Mouse (Mus musculus): ENCODE measurements around the gene Ttc34. TPM values are rescaled to one million over a fixed set of nuclear protein-coding genes. Genes with fewer than 3 reads are reported as not detected.

Gene Ttc34
- polyA plus RNA-seq, 1 experiment from 2014 or later = not detected

DNA sequence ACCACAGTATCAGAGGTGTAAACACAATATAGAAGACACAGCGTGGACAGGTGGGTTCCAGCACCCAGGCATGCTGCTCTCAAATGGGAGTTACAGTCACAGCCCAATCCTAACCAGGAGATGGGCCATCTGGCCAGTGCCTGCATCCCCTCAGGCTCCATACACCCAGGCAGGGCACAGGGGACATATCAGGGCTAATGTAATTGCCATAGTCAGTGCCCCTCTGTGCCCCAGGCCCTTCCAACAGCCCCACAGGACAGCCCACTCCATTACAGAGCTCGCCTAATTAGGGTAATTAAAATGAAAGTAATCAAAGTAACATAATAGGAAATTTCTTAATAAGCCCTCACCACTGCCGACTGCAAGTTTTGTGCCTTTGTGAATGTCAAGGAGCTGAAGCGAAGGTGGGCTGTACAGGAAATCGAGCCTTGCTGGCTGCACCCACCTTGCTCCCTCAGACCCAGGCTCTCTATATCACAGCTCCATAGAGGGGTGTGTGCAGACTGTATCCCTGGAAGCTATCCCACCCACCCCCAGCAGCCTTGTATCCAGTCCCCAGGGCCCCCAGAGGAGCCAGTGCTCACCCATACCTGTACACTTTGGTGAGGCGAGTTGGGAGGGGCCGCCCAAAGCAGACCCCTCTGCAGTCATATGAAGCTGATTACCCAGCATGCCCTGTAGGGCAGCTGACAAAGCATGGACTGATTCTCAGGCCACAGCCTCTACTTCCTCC is 910 bp upstream of the Ttc34 start:
- Histone ChIP-seq H3K9ac (no peak overlapping the region), H3K4me3 (no peak overlapping the region), H3K9me3 (replicated peaks) (no peaks in the 10 kb centered on the region), H3K4me1 (no peaks in the 10 kb centered on the region), H3K27ac (no peak overlapping the region), H3K36me3 (no peaks in the 10 kb centered on the region), H3K27me3 (replicated peaks) (peaks cover 11% of the 10 kb centered on the region), H3K4me2 (no peak overlapping the region)
- 57% methylated on average over 7 of the region's 7 CpGs for WGBS (ENCODE audit: insufficient replicate concordance)
- ATAC-seq = no peak

DNA sequence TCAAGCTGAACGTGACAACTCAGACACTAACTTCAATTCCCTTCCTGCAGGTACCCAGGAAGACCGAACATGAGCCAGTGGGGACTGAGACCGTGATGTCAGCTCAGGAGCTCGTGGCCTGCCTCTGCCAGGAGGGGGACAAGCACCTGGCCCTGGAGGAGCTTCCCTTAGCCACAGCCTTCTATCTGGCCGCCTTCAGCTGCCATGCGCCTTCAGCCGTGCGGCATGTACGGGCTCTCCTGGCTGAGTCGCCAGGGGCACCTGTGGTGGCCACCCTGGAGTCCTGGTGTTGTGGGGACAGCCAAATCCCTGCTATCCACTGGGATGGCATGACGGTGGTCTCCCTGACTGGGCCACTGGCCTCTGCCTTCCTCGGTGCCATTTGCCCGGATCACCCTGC is 1.5 kb downstream of the Ttc34 start:
- no peak overlapping the region for H3K4me2 ChIP-seq
- 0 out of 2 replicates have a peak, but pooled peaks have one; percentile 8 for ATAC-seq
- H3K4me3 ChIP-seq = no peak overlapping the region
- peaks cover 7% of the 10 kb centered on the region for H3K27me3 ChIP-seq (replicated peaks)
- no peaks in the 10 kb centered on the region for H3K4me1 ChIP-seq
- H3K9me3 ChIP-seq (replicated peaks) = no peaks in the 10 kb centered on the region
- WGBS (ENCODE audit: insufficient replicate concordance) = 74% methylated on average over 13 of the region's 13 CpGs
- H3K36me3 ChIP-seq = no peaks in the 10 kb centered on the region
- no peak overlapping the region for H3K9ac ChIP-seq
- no peak overlapping the region for H3K27ac ChIP-seq

DNA sequence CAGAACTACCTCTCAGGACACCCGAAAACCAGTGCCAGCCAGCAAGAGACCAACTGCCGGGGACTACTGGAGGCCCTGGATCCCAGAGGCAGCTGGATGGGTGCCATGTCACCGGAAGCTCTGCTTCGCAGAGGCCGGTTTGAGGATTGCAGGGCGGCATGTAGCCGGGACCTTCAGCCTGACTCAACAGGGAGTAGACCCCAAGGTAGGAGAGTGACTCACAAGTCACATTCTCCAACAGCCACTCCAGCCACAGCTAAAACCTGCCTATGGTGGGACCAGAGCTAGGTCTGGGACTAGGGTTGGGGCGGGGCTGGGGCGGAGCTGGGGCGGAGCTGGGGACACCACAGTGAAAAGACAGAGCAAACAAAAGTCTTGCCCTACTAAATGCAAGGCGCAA is 2.1 kb downstream of the Ttc34 start:
- Histone ChIP-seq H3K27ac (no peak overlapping the region), H3K9me3 (replicated peaks) (no peaks in the 10 kb centered on the region), H3K36me3 (no peaks in the 10 kb centered on the region), H3K4me3 (no peak overlapping the region), H3K4me1 (no peaks in the 10 kb centered on the region), H3K9ac (no peak overlapping the region), H3K27me3 (replicated peaks) (peaks cover 7% of the 10 kb centered on the region), H3K4me2 (no peak overlapping the region)
- ATAC-seq = no peak
- WGBS (ENCODE audit: insufficient replicate concordance) = 49% methylated on average over 11 of the region's 11 CpGs

DNA sequence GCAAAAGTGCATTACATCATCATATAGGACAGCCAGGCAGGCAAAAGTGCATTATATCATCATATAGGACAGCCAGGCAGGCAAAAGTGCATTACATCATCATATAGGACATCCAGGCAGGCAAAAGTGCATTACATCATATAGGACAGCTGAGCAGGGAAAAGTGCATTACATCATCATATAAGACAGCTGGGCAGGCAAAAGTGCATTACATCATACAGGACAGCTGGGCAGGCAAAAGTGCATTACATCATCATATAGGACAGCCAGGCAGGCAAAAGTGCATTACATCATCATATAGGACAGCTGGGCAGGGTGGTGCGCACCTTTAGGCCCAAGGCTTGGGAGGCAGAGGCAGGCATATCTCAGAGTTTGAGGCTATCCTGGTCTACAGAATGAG is 15.4 kb downstream of the Ttc34 start:
- Histone ChIP-seq H3K9me3 (replicated peaks) (0 out of 2 replicates have a peak, but pooled peaks cover 3% of the 10 kb centered on the region), H3K4me3 (no peak overlapping the region), H3K4me1 (peaks cover 9% of the 10 kb centered on the region; the same call in 1 of the 2 replicates), H3K9ac (no peak overlapping the region), H3K27ac (no peak overlapping the region), H3K4me2 (no peak overlapping the region), H3K36me3 (no peaks in the 10 kb centered on the region), H3K27me3 (replicated peaks) (peaks cover 42% of the 10 kb centered on the region)
- WGBS (ENCODE audit: insufficient replicate concordance) = 67% methylated on average over 1 of the region's 1 CpGs
- ATAC-seq = no peak

DNA sequence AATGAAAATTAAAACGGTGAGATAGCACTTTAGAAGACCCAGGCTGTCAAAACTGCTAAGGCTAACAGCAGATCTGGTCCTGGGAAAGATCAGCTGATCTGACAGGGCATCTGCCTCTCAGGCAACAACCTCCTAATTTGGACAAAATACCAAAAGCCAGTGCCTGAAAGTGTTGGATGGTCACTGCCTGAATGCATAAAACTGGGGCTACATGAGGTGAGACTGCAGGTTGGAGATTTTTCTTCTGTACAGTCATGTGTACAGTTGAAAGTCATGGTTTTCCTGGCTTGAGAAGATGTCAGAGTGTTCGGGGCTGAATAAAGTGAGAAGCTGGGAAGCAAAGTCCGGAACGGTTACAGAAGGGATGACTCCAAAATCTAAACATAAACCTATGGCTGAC is 16.6 kb downstream of the Ttc34 start:
- Histone ChIP-seq H3K27me3 (replicated peaks) (peaks cover 54% of the 10 kb centered on the region), H3K9ac (no peak overlapping the region), H3K4me3 (no peak overlapping the region), H3K4me1 (peaks cover 9% of the 10 kb centered on the region; the same call in 1 of the 2 replicates), H3K27ac (no peak overlapping the region), H3K9me3 (replicated peaks) (0 out of 2 replicates have a peak, but pooled peaks cover 3% of the 10 kb centered on the region), H3K36me3 (no peaks in the 10 kb centered on the region), H3K4me2 (no peak overlapping the region)
- no peak for ATAC-seq
- WGBS (ENCODE audit: insufficient replicate concordance) = 59% methylated on average over 4 of the region's 4 CpGs

DNA sequence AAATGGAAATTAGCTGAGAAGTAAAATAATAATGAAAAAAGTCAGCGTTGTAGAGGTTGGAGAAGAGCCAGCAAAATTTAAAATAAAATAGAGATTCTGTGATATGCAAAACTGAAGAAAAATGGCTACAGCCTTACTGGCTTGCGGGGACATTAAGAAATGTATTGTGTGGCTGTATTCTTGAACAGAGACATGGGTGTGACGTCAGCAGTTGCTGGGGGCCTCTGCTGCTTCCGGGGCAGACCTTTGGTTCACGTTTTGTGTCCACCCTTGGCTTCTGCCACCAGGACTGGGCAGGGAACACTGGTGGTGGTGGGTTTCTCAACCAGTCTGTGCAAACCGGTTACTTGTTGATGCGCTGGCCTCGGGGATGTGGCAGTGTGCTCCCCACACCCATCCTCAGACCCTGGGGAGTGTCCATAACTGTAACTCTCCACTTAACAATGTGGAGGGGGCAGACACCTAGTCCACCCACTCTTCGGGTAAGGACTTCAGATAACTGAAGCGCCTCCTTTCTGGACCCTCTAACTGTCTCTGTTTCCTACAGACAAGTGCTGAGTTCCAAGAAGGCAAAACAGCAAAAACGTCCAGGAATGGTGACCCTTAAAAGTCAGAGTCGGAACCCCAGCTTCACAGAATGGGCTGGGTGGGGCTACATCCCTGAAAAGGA is 17.6 kb downstream of the Ttc34 start:
- Histone ChIP-seq H3K9me3 (replicated peaks) (0 out of 2 replicates have a peak, but pooled peaks cover 3% of the 10 kb centered on the region), H3K9ac (no peak overlapping the region), H3K36me3 (no peaks in the 10 kb centered on the region), H3K4me3 (no peak overlapping the region), H3K27me3 (replicated peaks) (peaks cover 63% of the 10 kb centered on the region), H3K4me2 (no peak overlapping the region), H3K4me1 (peaks cover 9% of the 10 kb centered on the region; the same call in 1 of the 2 replicates), H3K27ac (no peak overlapping the region)
- no peak for ATAC-seq
- 46% methylated on average over 12 of the region's 12 CpGs for WGBS (ENCODE audit: insufficient replicate concordance)

DNA sequence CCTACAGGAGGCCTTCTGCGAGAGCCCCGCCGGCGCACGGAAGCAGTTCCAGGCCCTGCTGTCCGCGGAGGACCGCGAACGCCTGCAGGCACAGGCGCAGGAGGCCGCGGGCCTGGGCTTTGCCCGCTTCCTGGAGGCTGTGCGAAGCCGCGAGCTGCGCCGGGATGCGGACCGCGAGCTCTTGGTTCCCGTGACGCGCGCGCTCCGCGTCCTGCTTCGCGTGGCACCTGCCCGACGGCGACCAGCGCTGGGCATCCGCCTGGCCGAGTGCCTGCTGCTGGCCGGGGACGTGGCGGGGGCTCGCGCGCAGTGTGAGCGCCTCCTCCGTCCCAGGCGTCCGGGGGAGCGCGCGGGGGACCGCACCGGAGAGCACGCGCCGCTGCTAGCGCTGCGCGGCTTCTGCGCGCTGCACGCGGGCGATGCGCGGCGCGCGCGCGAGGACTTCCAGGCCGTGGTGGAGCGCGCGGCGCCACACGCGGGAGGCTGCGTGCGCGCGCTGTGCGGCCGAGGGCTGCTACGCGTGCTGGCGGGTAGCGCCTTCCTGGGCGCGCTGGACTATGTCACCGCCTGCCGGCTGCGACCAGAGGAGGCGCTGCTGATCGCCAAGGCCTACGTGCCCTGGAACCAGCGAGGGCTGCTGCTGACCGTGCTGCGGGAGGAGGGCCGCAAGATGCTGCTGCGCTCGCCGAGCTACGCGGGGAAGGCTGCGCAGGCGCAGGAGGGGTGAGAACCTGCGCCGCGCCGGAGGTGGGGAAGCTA is 18.6 kb downstream of the Ttc34 start:
- peaks cover 73% of the 10 kb centered on the region for H3K27me3 ChIP-seq (replicated peaks)
- WGBS (ENCODE audit: insufficient replicate concordance) = 2% methylated on average over 105 of the region's 110 CpGs
- H3K4me2 ChIP-seq = peak overlapping the region; percentile 66
- no peaks in the 10 kb centered on the region for H3K36me3 ChIP-seq
- H3K9ac ChIP-seq = no peak overlapping the region
- H3K4me3 ChIP-seq = peak overlapping the region; percentile 45
- H3K9me3 ChIP-seq (replicated peaks) = 0 out of 2 replicates have a peak, but pooled peaks cover 3% of the 10 kb centered on the region
- 0 out of 2 replicates have a peak, but pooled peaks have one; percentile 53 for ATAC-seq
- H3K4me1 ChIP-seq = peaks cover 9% of the 10 kb centered on the region; the same call in 1 of the 2 replicates
- H3K27ac ChIP-seq = no peak overlapping the region

DNA sequence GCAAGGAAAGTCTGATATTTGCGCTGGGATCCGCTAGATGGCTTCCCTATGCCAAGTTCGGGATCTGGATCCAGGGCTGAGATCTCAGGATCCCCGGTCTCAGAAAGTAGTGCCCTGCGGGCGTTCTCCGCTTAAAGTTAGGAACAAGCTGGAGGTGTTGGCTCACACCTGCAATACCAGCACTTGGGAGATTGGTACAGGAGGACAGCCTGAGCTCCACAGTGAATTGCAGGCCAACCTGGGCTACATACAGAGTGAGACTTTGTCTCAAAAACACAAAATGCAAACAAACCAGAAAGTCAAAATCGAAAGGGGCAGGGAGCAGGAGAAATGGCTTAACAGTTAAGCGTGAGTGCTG is 19.2 kb downstream of the Ttc34 start:
- peaks cover 78% of the 10 kb centered on the region for H3K27me3 ChIP-seq (replicated peaks)
- H3K4me3 ChIP-seq = peak overlapping the region; percentile 45
- H3K36me3 ChIP-seq = no peaks in the 10 kb centered on the region
- H3K9me3 ChIP-seq (replicated peaks) = 0 out of 2 replicates have a peak, but pooled peaks cover 3% of the 10 kb centered on the region
- 19% methylated on average over 9 of the region's 9 CpGs for WGBS (ENCODE audit: insufficient replicate concordance)
- H3K27ac ChIP-seq = no peak overlapping the region
- no peak overlapping the region for H3K9ac ChIP-seq
- H3K4me2 ChIP-seq = peak overlapping the region; percentile 66
- no peak for ATAC-seq
- peaks cover 9% of the 10 kb centered on the region; the same call in 1 of the 2 replicates for H3K4me1 ChIP-seq

DNA sequence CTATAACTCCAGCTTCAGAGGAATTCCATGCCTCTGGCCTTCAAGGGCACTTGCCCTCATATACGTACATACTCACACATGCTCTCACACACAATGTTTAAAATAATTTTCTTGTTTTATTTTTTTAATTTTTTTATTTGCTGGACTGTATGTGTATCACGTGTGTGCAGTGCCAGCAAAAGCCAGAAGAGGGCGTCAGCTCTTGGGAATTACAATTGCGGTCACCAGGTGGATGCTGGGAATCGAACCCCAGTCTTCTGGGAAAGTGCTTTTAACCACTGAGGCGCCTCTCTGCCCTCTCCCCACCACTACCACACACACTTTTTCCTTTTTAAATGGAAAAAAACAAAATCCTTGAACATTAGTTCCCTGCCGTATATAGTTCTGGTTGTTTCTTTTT is 19.6 kb downstream of the Ttc34 start:
- 68% methylated on average over 7 of the region's 7 CpGs for WGBS (ENCODE audit: insufficient replicate concordance)
- 0 out of 2 replicates have a peak overlapping the region, but pooled peaks have one; percentile 45 for H3K4me3 ChIP-seq

DNA sequence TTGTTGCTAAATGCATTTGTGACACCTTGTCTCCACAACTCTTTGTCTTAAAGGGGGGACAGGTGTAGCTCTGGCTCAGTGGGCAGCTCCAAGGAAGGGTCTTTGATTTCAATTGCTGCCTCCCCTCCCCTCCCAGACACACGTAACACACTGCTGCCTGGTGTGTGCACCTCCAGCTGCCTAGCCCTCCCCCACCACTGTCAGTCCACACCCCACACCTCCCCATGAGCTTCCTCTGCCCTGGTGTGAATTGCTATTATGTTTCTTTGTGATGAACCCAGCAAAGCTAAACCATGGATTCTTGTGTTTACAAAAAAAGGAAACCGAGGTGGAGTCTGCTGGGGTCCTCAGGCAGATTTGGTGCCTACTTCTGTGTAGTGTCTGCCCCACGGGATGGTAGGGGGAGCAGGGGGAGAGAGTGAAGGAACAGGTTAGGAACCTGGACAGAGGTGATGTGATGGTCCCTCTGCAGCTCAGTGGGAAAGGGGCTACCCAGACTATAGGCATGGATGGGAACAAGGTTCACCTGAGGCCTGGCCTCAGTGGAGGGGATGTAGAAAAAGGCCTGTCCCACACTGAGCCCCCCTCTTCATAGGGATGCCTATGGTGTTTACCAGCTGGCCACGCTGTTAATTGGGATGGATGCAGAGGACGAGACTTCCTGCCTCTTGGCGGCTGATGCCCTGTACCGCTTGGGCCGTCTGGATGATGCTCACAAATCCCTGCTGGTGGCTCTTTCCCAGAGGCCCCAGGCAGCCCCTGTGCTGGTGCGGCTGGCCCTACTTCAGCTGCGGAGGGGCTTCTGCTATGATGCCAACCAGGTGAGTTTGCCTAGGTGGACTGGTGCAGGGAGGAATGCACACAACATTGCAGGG is 20.3 kb downstream of the Ttc34 start:
- no peaks in the 10 kb centered on the region for H3K36me3 ChIP-seq
- ATAC-seq = no peak
- H3K27me3 ChIP-seq (replicated peaks) = peaks cover 87% of the 10 kb centered on the region
- no peak overlapping the region for H3K4me2 ChIP-seq
- H3K9ac ChIP-seq = no peak overlapping the region
- H3K27ac ChIP-seq = no peak overlapping the region
- H3K4me3 ChIP-seq = no peak overlapping the region
- WGBS (ENCODE audit: insufficient replicate concordance) = 58% methylated on average over 10 of the region's 10 CpGs
- 0 out of 2 replicates have a peak, but pooled peaks cover 3% of the 10 kb centered on the region for H3K9me3 ChIP-seq (replicated peaks)
- H3K4me1 ChIP-seq = peaks cover 9% of the 10 kb centered on the region; the same call in 1 of the 2 replicates

More for the DNA sequence above, 19.6 kb downstream of the Ttc34 start:
- no peak overlapping the region; the same call in 1 of the 2 replicates for H3K4me2 ChIP-seq
- 0 out of 2 replicates have a peak, but pooled peaks cover 3% of the 10 kb centered on the region for H3K9me3 ChIP-seq (replicated peaks)
- H3K36me3 ChIP-seq = no peaks in the 10 kb centered on the region
- no peak overlapping the region for H3K9ac ChIP-seq
- peaks cover 9% of the 10 kb centered on the region; the same call in 1 of the 2 replicates for H3K4me1 ChIP-seq
- H3K27me3 ChIP-seq (replicated peaks) = peaks cover 83% of the 10 kb centered on the region
- ATAC-seq = no peak
- H3K27ac ChIP-seq = no peak overlapping the region

DNA sequence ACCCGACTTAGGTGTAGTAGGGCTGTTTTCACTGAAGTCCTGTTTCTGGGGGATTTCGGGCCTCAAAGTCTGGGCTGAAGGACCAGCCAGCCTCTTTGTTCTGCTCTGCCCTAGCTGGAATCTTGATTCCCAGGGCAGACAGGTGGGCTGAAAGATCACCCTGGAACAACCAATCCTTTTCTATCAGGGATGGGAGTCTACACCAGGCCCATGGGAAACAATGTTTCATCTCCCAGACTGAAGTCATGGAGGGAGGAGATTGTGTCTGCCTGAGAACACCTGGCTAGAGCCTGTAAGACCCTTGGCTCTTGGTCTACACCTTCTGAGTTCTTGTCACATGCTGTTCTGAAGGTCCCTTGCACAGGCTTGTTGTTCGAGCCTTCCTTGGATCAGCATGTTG is 21.3 kb downstream of the Ttc34 start:
- Histone ChIP-seq H3K9ac (no peak overlapping the region), H3K27ac (no peak overlapping the region), H3K27me3 (replicated peaks) (peaks cover 86% of the 10 kb centered on the region), H3K36me3 (no peaks in the 10 kb centered on the region), H3K4me3 (no peak overlapping the region), H3K4me1 (peaks cover 9% of the 10 kb centered on the region; the same call in 1 of the 2 replicates), H3K9me3 (replicated peaks) (0 out of 2 replicates have a peak, but pooled peaks cover 3% of the 10 kb centered on the region), H3K4me2 (no peak overlapping the region)
- ATAC-seq = no peak
- 46% methylated on average over 3 of the region's 3 CpGs for WGBS (ENCODE audit: insufficient replicate concordance)
